Mouse (Mus musculus): ENCODE data around the gene C530008M17Rik.
A peak's percentile ranks its signal among the peaks of the same experiment; 100 is the strongest.

Gene C530008M17Rik

DNA sequence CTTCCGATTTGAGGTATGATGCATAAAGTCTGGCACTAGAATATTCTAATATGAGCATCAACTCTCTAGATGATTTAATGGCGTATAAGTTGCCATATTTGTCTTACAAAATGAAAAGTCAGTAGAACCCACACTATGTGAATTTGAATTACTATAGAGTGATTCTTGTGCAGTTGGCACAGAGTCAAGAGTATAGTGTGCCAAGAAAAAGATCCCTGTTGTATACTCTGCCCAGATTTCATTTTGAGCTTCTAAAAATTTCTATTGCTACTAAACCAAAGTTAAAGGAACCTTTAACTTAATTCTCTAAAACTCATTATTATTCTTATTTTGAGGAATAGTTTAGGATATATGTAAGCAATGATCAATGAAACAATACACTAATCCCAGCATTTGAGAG, at the start of gene C530008M17Rik:
Gene C530008M17Rik (plus strand): TSS at position 301 of the 400 bp plus-strand sequence.
- DNase-seq, result no peak

DNA sequence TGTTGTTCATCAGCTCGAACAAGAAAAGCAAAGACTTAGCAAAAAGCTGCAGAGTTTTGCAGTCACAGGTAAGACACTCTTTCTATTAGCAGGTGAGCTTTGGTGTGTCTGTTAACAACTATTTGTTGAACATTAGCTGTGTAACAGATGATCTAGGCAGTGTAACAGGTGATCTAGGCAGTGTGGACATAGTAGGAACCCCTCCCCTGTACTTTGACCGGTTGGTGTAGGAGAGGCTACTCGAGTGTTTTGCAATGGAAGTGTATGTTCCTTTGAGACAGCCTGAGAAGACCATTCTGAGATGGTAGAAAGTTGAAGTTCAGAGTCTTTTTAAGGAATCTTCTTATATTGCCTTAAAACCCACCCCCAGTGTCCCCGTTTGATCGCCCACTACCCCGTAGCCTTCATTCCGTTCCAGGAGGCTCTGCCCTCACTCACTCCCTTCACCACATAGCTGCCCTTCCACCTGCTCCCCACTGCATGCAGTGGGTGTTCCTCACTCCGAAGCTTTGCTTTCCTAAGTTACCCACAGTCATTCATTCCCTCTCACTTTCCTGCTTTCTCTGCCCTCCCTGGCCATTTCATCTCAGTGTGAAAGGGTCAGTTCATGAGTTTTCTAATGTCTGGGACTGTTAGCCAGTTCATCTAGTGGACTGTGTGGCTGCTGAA, 46.5 kb upstream of the C530008M17Rik start:
- DNase-seq, result no peak

DNA sequence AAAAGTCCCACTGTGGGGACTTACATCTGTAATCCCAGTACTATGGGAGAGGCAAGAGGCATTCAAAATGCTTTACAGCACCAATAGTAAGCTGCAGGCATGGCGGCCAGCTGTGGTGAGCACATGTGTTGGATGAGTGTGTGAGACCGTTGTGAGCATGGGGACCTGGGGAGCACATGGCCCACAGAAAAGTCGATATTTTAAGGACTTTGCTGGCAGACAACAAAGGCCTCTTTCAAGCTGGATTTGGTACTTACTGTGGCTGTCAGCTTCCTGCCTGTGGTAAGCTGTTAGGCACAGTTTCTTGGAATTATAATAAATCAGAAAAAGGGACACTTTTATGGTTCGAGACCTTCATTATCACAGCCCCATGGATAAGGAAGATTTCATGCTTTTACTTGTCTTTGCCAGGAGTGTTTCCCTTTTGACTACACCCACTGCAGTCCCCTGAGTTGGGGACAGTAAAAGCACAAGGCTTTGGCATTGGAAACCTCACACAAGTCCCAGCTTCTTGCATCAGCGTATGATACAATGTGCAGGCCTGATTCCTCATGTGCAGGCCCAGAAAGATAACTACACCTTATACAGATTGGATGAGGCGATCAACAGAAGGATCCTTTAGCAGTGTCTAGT, 43.3 kb upstream of the C530008M17Rik start:
- no peak for DNase-seq

DNA sequence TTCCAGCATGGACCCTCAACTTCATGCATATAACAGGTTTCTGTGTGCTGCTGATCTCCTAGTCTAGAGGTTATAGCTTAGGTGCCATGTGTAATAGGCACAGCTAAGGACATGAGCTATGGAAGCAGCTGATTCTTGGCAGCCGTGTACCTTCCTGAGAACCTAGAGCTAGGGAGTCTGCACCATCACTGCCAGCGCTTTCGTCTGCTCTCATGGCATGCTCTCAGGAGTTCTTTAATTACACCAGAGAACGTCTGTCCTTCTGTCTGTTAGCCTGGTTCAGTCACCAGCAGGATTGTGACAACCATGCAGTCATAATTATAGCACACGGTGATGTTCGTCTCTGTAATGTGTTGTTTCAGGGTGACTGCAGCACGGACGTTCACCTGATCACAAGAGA, 41.0 kb upstream of the C530008M17Rik start:
- DNase-seq, result no peak

DNA sequence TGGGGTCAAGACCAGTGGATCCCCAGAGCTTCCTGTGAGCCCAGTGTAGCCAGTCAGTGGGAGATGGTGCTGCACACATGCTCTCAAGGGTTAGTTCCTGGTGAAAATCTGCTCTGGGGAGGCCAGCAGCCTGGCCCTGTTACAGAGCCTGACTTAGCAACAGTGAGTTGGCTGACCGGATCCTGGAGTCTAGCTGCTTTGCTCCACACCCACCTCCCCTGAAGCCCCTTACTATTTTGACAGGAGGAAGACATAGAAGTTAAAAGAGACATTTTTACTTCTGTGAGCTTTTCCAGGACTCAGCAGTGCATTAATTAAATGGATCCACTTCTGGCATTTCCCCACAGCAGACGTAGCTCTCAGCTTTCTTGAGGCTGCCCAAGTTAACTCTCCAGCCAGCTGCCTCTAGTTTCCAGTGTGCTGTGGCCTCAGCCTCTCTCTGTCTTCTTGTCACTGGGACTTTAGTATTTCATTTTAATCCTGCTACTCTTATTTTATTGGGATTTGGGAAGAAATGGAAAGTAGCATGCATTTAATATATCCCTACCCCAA, 40.0 kb upstream of the C530008M17Rik start:
- no peak for DNase-seq

DNA sequence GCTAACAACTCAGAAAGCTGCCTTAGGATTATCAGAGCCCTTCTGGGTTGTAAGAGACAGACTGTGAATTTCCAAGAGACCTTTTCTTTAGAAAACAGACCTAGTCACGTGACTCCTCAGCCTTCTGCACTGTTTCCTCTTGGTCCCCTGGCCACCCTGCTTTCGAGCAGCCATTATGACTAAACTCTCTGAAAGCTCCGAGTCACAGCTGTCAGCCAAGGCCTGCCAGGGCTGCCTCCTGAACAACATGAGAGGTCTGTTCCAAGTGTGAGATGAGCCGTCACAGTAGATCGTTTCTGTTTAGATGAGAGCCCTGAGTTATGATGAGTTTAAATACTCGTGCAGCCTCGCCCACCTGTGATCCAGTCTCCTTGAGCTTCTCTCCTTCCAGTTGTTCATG, 37.6 kb upstream of the C530008M17Rik start:
- no peak for DNase-seq

DNA sequence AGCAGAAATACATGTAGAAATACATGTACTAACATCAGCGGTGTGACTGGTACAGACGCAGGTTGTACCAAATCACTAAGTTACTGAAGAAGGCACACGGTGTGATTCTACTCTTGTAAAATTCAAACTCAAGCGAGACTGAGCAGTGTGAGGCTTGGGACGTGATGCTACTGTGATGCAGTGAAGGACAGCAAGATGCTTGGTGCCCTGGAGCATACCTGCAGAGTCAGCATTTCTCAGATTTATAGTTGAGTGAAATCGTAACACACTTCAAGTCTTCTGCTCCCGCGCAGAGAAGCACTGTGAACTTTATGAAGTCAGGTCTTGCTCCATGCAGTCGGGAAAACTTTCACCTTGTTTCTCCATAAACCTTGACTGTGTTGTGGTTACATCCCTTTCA, 32.6 kb upstream of the C530008M17Rik start:
- DNase-seq, result no peak

DNA sequence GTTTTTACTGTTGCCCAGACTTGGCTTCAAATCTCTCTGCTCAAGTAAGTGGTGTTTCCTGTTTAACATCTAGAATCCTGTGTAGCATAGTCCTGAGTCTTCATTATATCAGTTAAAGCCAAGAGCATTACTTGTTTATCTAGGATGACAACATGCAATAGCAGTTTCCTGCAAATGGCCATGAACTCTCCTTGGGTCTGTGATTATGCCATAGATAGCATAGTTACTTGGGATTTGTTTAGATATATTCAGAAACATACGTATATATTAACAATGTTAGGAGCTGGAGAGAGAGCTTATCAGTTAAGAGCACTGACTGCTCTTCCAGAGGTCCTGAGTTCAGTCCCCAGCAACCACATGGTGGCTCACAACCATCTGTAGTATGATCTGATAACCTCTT, 28.5 kb upstream of the C530008M17Rik start:
- DNase-seq, result no peak

DNA sequence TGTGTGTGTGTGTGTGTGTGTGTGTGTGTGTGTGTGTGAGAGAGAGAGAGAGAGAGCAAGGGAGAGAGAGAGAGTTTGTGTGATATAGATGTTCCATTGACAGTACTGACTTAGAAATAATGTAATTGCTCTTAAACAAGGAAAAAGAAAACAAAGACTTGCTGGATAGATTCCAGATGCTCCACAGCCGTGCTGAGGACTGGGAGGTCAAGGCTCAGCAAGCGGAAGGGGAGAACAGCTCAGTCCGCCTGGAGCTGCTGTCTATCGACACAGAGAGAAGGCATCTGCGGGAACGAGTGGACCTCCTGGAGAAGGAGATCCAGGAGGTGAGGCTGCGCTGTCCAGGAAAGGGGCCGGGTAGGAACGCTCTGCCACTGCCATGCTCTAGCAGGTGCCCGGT, 22.3 kb upstream of the C530008M17Rik start:
- DNase-seq, result no peak

DNA sequence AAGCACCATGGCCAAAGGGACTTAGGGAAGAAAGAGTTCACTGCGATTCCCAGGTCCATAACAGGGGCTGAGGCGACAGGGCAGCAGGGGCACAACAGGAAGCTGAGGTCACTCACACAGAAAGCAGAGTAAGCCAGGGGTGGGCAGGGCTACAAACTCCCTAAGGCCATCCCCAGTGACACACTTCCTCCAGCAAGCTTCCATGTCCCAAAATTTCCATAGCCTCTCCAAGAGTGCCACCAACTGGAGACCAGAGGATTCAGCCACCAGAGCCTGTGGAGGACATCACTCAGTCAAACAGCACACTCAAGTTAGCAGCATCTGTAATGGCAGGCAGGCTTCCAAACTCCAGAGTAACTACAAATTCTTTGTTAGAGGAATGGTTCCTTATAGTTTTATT, 20.7 kb upstream of the C530008M17Rik start:
- no peak for DNase-seq

DNA sequence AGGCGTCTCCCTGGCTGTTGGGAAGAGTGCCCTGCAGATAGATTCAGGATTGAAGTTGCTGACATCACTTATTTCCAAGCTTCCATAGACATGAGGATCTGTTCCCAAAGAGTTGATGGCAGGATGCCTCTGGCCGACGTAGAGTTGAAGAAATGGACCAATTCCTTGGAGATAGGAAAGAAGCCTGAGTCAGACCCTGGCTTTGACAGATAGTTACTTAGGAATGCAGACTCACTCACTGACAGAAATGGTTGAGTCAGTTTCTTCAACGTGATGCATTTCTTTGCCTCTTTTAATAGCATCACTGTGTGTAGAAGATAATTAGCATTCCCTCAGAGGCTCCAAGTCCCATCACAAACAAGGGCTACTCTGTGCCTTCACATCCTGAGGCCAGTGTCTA, 14.2 kb upstream of the C530008M17Rik start:
- DNase-seq, result no peak

DNA sequence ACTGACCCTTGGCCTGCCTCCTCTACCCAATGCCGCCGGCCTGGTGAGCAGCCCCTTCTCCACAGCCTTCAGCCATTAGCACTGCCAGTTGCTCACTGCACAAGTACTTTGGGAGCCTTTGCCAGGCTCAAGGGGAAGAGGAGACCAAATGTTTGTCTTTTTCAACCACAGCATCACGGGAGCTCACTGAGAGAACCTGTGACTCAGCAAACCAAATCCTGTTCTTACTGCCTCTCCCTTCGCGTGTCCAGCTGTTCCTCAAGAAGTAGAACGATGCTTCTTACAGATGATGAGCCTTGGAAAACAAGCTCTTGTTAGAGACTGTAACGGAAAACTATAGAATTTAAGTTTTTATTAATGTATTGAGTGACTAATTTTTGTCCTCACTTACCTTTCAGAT, 12.1 kb upstream of the C530008M17Rik start:
- DNase-seq, result no peak

DNA sequence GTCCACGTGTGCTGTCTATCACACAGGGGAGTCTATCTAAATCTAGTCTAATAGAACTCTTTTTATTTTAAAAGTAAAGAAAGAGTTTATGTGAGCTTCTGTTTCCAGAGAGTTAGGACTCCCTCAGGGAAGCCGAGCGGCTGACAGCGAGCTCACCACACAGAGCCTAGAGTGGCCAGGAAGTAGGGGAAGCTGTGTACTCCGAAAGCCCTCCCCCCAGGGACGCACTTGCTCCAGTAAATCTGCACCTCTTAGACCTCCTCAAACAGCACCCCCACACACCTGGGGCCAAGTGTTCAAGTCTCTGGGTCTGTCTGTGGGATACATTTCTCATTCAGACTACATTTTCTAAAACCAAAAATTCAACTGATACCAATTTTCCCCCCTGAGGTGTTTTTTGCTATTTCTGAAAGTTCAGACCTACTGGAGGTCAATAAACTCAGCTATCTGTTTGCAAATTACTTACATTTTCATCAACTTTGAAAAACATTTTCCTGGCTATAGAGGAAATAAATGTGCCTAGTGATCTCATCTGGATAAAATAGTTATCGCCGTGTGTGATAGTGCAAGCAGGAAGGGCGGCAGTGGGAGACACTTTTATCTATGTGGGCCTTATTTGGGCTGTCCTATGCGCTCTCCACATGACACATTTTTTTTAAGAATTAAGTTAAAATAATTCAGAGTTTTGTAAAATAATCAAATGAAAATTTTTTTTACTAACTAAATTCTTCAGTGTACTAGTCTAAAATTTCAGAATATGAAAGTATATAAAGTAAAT, 11.0 kb upstream of the C530008M17Rik start:
- DNase-seq, result no peak

DNA sequence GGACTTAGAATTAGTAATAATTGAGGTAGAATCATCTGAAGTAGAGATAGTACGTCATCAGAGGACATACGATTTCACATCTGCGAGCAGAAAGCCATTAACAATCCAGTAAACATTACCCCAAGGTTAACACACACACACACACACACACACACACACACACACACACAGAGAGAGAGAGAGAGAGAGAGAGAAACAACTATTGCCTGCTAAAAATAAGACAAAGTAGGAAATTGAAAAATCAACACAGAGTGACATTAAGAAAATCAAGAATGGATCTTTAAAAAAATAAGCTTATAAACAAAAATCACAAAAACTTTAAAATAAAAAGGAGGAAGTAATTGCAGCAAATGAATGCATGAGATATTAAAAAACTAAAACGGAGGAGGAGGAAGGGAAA, 6.4 kb upstream of the C530008M17Rik start:
- no peak for DNase-seq

DNA sequence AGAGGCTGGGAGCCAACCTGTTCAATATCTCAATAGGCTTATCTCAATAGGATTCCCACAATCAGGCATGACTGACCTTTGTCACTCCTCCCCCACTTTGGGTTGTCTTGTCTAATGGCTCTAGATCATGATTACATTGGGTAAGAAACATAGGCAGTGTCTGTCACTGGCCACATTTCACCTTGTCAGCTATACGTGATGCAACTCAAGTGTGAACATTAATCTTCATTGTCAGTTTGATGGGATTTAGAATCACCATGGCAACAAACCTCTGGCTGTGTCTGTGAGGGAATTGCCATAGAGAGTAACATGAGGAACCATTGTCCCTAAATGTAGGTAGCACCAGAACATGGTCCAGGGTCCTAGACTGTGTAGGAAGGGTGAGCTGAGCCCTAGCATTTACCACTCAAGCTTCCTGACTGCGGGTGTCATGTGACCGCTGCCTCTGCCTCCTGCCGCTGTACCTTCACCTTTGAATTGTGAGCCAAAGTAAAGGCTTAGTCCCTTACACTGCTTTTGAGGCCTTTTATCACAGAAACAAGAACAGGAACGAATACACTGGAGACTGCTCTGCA, 5.1 kb upstream of the C530008M17Rik start:
- DNase-seq, result no peak

DNA sequence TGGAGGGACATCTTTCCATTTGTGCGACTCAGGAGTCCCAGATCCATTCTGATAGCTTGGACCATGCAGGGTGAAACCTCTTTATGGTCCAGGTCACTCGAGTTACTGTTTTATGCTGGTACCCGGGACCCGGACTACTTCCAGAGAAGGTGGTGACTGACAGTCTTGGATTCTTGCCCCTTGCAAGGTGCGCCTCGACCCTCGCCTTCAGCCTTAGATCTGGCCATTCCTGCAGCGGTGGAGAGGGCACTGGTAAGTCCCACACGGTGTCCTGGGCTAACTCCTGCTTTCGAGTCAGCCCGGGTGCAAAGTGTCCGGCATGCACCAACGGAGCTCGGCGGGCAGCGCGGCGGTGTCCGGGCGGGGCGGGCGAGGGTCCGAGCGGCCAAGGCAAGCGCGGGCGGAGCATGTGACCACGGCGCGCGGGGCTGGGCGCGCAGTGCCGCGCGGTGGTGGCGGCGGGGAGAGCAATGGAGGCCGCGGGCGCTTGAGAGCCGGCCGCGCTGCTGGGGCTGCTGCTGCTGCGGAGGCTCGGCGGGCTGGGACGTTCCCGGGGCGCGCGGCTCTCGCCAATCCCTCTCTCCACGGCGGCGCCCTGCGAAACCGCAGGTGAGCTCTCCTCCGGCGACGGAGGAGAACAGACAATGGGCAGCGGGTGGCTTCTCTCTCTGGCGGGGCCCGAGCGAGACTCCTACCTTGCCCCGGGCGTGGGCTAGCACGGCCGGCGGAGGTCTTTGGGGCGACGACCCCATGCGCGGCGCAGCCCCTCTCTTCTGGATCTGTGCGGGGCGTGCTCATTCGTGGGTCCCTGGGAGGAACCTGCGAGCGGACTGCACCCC, 1.2 kb downstream of the C530008M17Rik start:
- DNase-seq, result peak; percentile 79

DNA sequence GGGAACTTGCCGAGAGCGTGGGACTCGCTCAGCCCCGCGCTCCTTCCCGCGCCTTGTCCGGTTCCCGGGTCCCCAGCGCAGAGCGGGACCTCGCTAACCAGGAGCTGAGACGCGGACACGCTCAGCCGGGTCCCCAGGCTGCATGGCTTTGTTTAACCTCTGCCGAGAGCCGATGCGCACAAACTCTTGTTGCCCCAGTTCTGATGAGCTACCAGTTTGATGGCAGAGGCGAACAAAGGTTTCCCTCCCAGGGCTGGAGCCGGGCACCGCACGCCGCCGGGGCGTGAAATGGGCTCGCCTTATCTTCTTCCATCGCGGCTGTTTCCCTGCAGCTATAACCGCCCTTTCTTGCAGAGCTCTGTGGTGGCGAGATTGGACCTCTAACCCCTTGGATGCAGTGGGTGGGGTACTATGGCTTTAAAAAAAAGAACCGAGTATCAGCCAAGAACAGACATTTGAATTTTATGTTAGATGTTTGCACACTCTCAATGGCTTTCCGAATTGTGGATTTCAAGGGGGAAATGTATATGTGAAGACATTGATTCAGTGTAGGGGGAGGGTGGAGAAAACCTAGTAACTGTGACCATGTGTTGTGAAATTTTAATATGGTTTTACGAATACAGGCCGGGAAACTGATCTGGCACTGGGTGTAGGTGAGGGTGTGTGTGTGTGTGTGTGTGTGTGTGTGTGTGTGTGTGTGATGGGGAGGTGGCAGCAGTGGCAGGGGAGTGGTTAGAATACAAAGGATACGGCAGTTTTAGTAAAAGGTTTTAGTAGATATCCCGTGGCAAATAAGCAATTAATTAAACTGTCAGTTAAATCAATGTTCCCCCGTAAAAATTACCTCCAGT, 2.0 kb downstream of the C530008M17Rik start:
- DNase-seq, result peak; percentile 85

DNA sequence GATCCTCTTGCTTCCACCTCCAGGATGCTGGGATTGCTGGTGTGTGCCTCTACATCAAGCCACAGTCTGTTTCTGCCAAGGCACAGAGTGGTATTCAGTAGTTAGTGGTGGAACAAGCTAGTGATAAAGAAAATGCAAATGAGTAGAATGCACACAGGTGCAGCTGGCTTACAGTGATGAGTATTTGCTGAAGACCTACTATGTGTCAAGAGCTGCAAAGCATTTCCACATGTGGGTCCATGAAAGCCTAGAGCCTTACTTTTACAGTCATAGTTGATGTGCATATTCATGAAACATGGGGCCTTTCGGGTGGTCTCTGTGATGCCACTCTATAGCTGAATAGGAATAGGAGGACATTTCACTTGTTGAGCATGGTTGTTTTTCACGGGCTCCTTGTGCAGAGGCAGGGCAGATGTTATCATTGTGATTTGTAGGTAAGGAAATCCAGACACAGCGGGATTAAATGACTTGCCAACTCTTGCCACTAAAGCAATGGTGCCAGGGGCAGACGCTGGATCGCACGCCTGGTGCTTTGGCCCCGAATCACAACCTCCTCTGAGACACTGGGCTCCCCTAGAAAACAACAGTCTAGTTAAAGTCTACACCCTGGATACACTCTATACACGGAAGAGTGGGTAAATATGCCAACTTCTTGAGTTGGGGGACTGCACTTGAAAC, 3.8 kb downstream of the C530008M17Rik start:
- no peak for DNase-seq

DNA sequence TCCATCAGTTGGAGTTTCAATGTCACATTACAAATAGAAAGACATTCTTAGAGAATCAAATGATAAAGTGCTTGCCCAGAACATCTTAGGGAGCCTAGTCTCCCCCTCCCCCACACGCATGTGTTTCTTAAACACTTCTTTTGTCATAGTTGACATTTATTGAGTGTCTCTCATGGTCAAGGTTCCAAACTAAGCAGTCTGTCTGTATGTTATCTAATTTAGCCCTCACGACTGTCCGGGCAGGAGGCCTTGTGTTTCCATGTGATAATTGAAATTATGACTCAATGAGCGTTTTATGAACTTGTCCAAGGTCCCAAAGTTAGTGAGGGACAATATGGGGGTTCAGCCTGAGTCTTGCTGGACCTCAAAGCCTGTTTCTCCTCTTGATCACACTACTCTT, 5.0 kb downstream of the C530008M17Rik start:
- DNase-seq, result peak; percentile 24

DNA sequence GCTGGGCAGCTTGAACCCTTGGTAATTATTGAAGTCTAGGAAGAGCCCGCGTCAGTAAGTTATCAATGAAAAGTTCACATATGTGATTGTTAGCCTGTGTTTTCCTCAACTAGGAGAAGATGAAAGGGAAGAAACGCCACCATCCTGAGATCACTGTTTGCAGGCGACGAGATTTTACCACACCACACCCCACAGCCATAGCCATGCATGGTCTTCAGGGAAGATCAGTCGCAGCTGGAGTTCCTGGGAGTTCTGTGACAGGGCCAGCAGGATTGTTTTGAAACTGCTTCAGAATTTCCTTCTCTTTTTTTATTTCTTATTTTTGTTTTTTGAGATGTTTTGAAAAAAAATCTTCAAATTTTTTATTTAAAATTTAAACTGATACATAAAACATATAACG, 8.6 kb downstream of the C530008M17Rik start:
- no peak for DNase-seq

DNA sequence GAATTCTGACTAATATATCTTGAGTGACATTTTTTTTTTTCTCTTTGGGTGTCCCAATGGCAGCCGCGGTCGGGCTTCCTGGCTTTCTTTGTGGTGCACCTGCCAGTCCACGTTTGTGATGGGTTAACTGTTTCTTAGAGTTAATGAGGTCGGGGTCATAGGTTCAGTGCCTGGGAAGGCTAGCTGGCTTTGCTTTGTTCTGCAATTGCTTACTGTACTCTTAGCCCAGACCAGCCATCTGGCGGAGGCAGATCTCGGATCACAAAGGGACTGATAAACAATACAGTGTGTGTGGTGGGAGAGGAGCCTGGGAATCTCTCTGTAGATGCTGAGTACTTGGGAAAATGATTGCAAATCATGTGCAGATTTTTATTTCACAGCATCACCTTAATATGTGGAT, 9.1 kb downstream of the C530008M17Rik start:
- no peak for DNase-seq
